Comparison of ENCODE assay signal across 18 mouse cellular contexts in the genomic region with DNA sequence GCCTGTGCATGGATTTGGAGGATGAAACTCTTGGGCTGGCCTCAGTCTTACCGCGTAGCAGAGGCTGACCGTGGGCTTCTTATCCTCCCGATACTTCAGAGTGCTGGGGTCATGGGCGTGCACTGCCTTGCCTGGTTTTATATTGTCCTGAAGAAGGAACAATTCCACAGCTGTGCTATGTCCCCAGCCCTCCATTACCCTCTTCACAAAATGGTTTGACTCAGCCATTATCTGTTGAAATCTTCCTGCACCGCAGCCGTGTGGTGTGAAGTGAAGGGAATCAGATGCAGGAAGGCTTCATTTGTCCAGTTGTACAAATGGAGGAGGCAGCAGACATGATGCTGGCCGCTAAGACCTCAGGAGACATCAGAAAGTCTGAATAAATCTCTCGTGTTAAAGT. TPM values are rescaled to one million over a fixed set of nuclear protein-coding genes. Genes with fewer than 3 reads are reported as not detected.
"Had no signal": no experiment of that assay in that cellular context is flagged by ENCODE, and none has a peak within 500 bp of the region (broad histone marks: within the 10 kb centered on the region; RNA-seq: fewer than 3 reads in every experiment).

No protein-coding gene starts in this region.

- H3K27me3 ChIP-seq: limb, embryonic 12.5 days; limb, embryonic 15.5 days; neural tube, embryonic 12.5 days; neural tube, embryonic 15.5 days had no signal

- ATAC-seq: intestine, postnatal 0 days; liver, postnatal 0 days had no signal

- H3K9me3 ChIP-seq: limb, embryonic 12.5 days; limb, embryonic 15.5 days; neural tube, embryonic 12.5 days; neural tube, embryonic 15.5 days had no signal

- H3K4me3 ChIP-seq: limb, embryonic 12.5 days; limb, embryonic 15.5 days; neural tube, embryonic 12.5 days; neural tube, embryonic 15.5 days had no signal

- H3K9ac ChIP-seq: limb, embryonic 12.5 days; limb, embryonic 15.5 days; liver, embryonic 14.5 days; liver, postnatal 0 days; neural tube, embryonic 12.5 days; neural tube, embryonic 15.5 days had no signal

- H3K4me1 ChIP-seq: limb, embryonic 12.5 days; limb, embryonic 15.5 days had no signal

- DNase-seq: kidney, adult 2 months; kidney, postnatal 10 days; kidney, postnatal 36 days; left cerebral cortex, postnatal 4 days; liver, postnatal 0 days; midbrain, embryonic 14.5 days; right cerebral cortex, postnatal 25 days; thymus, adult 18-20 months; thymus, postnatal 36 days had no signal

- H3K4me2 ChIP-seq: limb, embryonic 12.5 days; limb, embryonic 15.5 days; liver, embryonic 11.5 days; midbrain, embryonic 11.5 days; neural tube, embryonic 12.5 days; neural tube, embryonic 15.5 days had no signal

- H3K27ac ChIP-seq: limb, embryonic 12.5 days; limb, embryonic 15.5 days; liver, embryonic 14.5 days; neural tube, embryonic 12.5 days; neural tube, embryonic 15.5 days had no signal

RNA-seq across cellular contexts. Expression of gene Fbxl13, which starts 11.5 kb away (rescaled TPM):
- polyA plus RNA-seq: limb, embryonic 15.5 days; small intestine, adult 2 months had no signal
